In the genomic region with DNA sequence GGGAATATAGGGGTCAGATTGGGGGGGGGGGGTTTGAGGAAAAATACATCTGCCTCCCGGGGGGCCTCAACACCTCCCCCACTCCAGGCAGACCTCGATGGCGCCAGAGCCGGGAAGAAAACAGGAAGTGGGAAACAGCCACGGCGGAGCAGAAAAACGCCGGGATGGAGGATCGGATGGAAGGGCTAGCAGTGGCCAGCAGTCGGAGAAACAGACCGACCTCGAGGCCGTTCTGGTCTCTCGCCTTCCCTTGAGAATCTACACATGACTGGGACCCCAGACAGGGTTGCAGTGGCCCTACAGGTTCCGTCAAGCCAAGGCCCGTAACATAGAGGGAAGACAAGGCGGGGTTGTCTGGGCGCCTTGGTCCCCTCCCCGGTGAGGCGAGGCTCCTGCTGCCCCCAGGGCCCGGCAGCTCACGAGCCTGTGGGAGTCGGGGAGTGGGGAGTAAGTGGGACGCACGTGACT, we compare ENCODE assay signal across 7 mouse cellular contexts. TPM values are rescaled to one million over a fixed set of nuclear protein-coding genes. Genes with fewer than 3 reads are reported as not detected.
DNase-seq lines count a peak whose midpoint lies in the region; ATAC-seq and TF ChIP-seq lines count a peak whose summit lies in the region.

No protein-coding gene starts in this region.

- H3K9ac ChIP-seq in lung, postnatal 0 days (replicated peaks; ENCODE audit: low read depth): peak overlapping the region; percentile 91
- H3K9ac ChIP-seq in hindbrain, embryonic 12.5 days: peak overlapping the region; percentile 87

- peak; percentile 2 for ATAC-seq in lung, postnatal 0 days
- ATAC-seq in common myeloid progenitor, adult 5-6 weeks (replicated peaks; ENCODE audit: low read depth, poor library complexity, severe bottlenecking): peak; percentile 7; the same call in 1 of the 2 replicates
- ATAC-seq in hindbrain, embryonic 12.5 days (ENCODE audit: low FRiP score): no peak; the same call in none of the 2 replicates
- no peak for ATAC-seq in activated CD4-positive, CD25-positive, alpha-beta regulatory T cell, adult 4 months

- H3K4me1 ChIP-seq in lung, postnatal 0 days (ENCODE audit: insufficient read depth, low read depth, low read length): peaks cover 29% of the 10 kb centered on the region
- peaks cover 48% of the 10 kb centered on the region for H3K4me1 ChIP-seq in hindbrain, embryonic 12.5 days

- DNase-seq in lung, postnatal 0 days (ENCODE audit: low spot score): peak; percentile 49
- no peak for DNase-seq in lung, postnatal 10 days
- no peak for DNase-seq in spleen, postnatal 14 days (ENCODE audit: low spot score in 2 of 2)

- peak overlapping the region; percentile 99 for H3K27ac ChIP-seq in lung, postnatal 0 days (ENCODE audit: low read length)
- H3K27ac ChIP-seq in hindbrain, embryonic 12.5 days: peak overlapping the region; percentile 91
- H3K27ac ChIP-seq in macrophage: peak overlapping the region; percentile 68

- peak overlapping the region; percentile 79 for H3K4me2 ChIP-seq in lung, postnatal 0 days (replicated peaks; ENCODE audit: low read depth, low read length)
- peak overlapping the region; percentile 98 for H3K4me2 ChIP-seq in hindbrain, embryonic 12.5 days (replicated peaks)

- peaks cover 4% of the 10 kb centered on the region for H3K36me3 ChIP-seq in lung, postnatal 0 days (ENCODE audit: insufficient read depth, low read length)
- H3K36me3 ChIP-seq in hindbrain, embryonic 12.5 days: peaks cover 12% of the 10 kb centered on the region
- H3K36me3 ChIP-seq in macrophage (ENCODE audit: inconsistent target): peaks cover 4% of the 10 kb centered on the region; the same call in 1 of the 2 replicates

- under 1% methylated on average over 25 of the region's 25 CpGs for WGBS in lung, postnatal 0 days
- under 1% methylated on average over 25 of the region's 25 CpGs for WGBS in hindbrain, embryonic 12.5 days
- under 1% methylated on average over 22 of the region's 25 CpGs for WGBS in macrophage (ENCODE audit: missing documents)

- no peaks in the 10 kb centered on the region for H3K27me3 ChIP-seq in lung, postnatal 0 days (replicated peaks; ENCODE audit: insufficient read depth, low read length)
- H3K27me3 ChIP-seq in hindbrain, embryonic 12.5 days: no peaks in the 10 kb centered on the region

- H3K4me3 ChIP-seq in lung, postnatal 0 days (ENCODE audit: low read depth, low read length): peak overlapping the region; percentile 93
- H3K4me3 ChIP-seq in hindbrain, embryonic 12.5 days: peak overlapping the region; percentile 82
- peak overlapping the region; percentile 46 for H3K4me3 ChIP-seq in macrophage (ENCODE audit: inconsistent target)

- peaks cover 54% of the 10 kb centered on the region for H3K79me2 ChIP-seq in macrophage (ENCODE audit: inconsistent target)

- no peaks in the 10 kb centered on the region for H3K9me3 ChIP-seq in lung, postnatal 0 days (ENCODE audit: low read length)
- no peaks in the 10 kb centered on the region for H3K9me3 ChIP-seq in hindbrain, embryonic 12.5 days (replicated peaks)

- TF ChIP-seq EP300 in lung, postnatal 0 days (IDR thresholded peaks at IDR 0.05): 0 out of 2 replicates have a peak, but pooled peaks have one; percentile 10

- no peak for TF ChIP-seq CTCF in lung, postnatal 0 days (IDR thresholded peaks at IDR 0.05)

RNA-seq across cellular contexts. Expression of a gene that starts 1.7 kb away (rescaled TPM):
- 8.7 and 10.3 TPM in 2 replicates for polyA plus RNA-seq in lung, postnatal 0 days (2015; fragmentation: Nextera tagmentation; extraction: Ambion mirVana)
- 8.9 and 10.9 TPM in 2 replicates for total RNA-seq in common myeloid progenitor, adult 5-6 weeks (2017)
- 10.4 and 13.6 TPM in 2 replicates for polyA plus RNA-seq in hindbrain, embryonic 12.5 days (2016; fragmentation: Nextera tagmentation; extraction: Ambion mirVana)
- 10 to 100 TPM in 15 of 26 experiments, 1 to 10 TPM in 11; 7.1 to 19.7 (median 10.7) TPM for total RNA-seq in macrophage (2018; cell fraction: chromatin; rRNA removed)
- 10 to 100 TPM in 24 of 26 experiments, 1 to 10 TPM in 2; 8.5 to 19.3 (median 12.5) TPM for total RNA-seq in macrophage (2018; cell fraction: cytosol; rRNA removed)
- total RNA-seq in macrophage (2018; cell fraction: nucleus; rRNA removed): 10 to 100 TPM in 19 of 26 experiments, 1 to 10 TPM in 7; 6.8 to 20.6 (median 13.6) TPM
- 11.9 to 14.5 TPM (median 14.2 TPM) in 3 replicates for polyA plus RNA-seq in macrophage (2018)
- polyA plus RNA-seq in activated CD4-positive, CD25-positive, alpha-beta regulatory T cell, adult 4 months (2017; shearing (Covaris generic)): under 1 TPM; 0.28 to 0.38 TPM

RNA-seq across cellular contexts. Expression of a gene that starts 11.2 kb away (rescaled TPM):
- polyA plus RNA-seq in lung, postnatal 0 days (2015; fragmentation: Nextera tagmentation; extraction: Ambion mirVana): 6.7 and 6.8 TPM in 2 replicates
- 50.5 and 58.1 TPM in 2 replicates for total RNA-seq in common myeloid progenitor, adult 5-6 weeks (2017)
- polyA plus RNA-seq in hindbrain, embryonic 12.5 days (2016; fragmentation: Nextera tagmentation; extraction: Ambion mirVana): 17.2 and 19.6 TPM in 2 replicates
- 10 to 100 TPM; 15.6 to 63.9 (median 38.0) TPM for total RNA-seq in macrophage (2018; cell fraction: chromatin; rRNA removed)
- total RNA-seq in macrophage (2018; cell fraction: cytosol; rRNA removed): 10 to 100 TPM; 50.6 to 70.6 (median 58.9) TPM
- 10 to 100 TPM; 21.7 to 69.9 (median 44.3) TPM for total RNA-seq in macrophage (2018; cell fraction: nucleus; rRNA removed)
- polyA plus RNA-seq in macrophage (2018): 51.8 to 78.1 TPM (median 55.3 TPM) in 3 replicates
- polyA plus RNA-seq in activated CD4-positive, CD25-positive, alpha-beta regulatory T cell, adult 4 months (2017; shearing (Covaris generic)): 1 to 10 TPM; 8.9 to 9.8 TPM

RNA-seq across cellular contexts. Expression of a gene that starts 18.6 kb away (rescaled TPM):
- polyA plus RNA-seq in lung, postnatal 0 days (2015; fragmentation: Nextera tagmentation; extraction: Ambion mirVana): 26.5 and 31.9 TPM in 2 replicates
- 44.4 and 50.2 TPM in 2 replicates for total RNA-seq in common myeloid progenitor, adult 5-6 weeks (2017)
- polyA plus RNA-seq in hindbrain, embryonic 12.5 days (2016; fragmentation: Nextera tagmentation; extraction: Ambion mirVana): 41.1 and 42.4 TPM in 2 replicates
- total RNA-seq in macrophage (2018; cell fraction: chromatin; rRNA removed): 100 to 1,000 TPM in 24 of 26 experiments, 10 to 100 TPM in 2; 63.5 to 495 (median 311) TPM
- total RNA-seq in macrophage (2018; cell fraction: cytosol; rRNA removed): 100 to 1,000 TPM; 146 to 312 (median 230) TPM
- 100 to 1,000 TPM; 124 to 500 (median 278) TPM for total RNA-seq in macrophage (2018; cell fraction: nucleus; rRNA removed)
- 88.9 to 139 TPM (median 118 TPM) in 3 replicates for polyA plus RNA-seq in macrophage (2018)
- 10 to 100 TPM; 23.2 to 26.0 TPM for polyA plus RNA-seq in activated CD4-positive, CD25-positive, alpha-beta regulatory T cell, adult 4 months (2017; shearing (Covaris generic))

RNA-seq across cellular contexts. Expression of a gene that starts 27.7 kb away (rescaled TPM):
- 1.6 and 2.2 TPM in 2 replicates for polyA plus RNA-seq in lung, postnatal 0 days (2015; fragmentation: Nextera tagmentation; extraction: Ambion mirVana)
- 8.3 and 10.2 TPM in 2 replicates for total RNA-seq in common myeloid progenitor, adult 5-6 weeks (2017)
- polyA plus RNA-seq in hindbrain, embryonic 12.5 days (2016; fragmentation: Nextera tagmentation; extraction: Ambion mirVana): 2.3 and 2.9 TPM in 2 replicates
- total RNA-seq in macrophage (2018; cell fraction: chromatin; rRNA removed): 10 to 100 TPM in 4 of 26 experiments, 1 to 10 TPM in 21, under 1 TPM in 1; 0.87 to 15.3 (median 5.3) TPM
- total RNA-seq in macrophage (2018; cell fraction: cytosol; rRNA removed): 1 to 10 TPM; 1.2 to 8.6 (median 5.0) TPM
- 10 to 100 TPM in 3 of 26 experiments, 1 to 10 TPM in 22, under 1 TPM in 1; 0.96 to 15.9 (median 4.5) TPM for total RNA-seq in macrophage (2018; cell fraction: nucleus; rRNA removed)
- polyA plus RNA-seq in macrophage (2018): 4.1 to 4.8 TPM (median 4.5 TPM) in 3 replicates
- polyA plus RNA-seq in activated CD4-positive, CD25-positive, alpha-beta regulatory T cell, adult 4 months (2017; shearing (Covaris generic)): 1 to 10 TPM; 2.6 to 4.0 TPM

RNA-seq across cellular contexts. Expression of a gene that starts 28.5 kb away (rescaled TPM):
- polyA plus RNA-seq in lung, postnatal 0 days (2015; fragmentation: Nextera tagmentation; extraction: Ambion mirVana): 15.9 and 18.2 TPM in 2 replicates
- total RNA-seq in common myeloid progenitor, adult 5-6 weeks (2017): 16.4 and 17.6 TPM in 2 replicates
- 11.9 and 13.9 TPM in 2 replicates for polyA plus RNA-seq in hindbrain, embryonic 12.5 days (2016; fragmentation: Nextera tagmentation; extraction: Ambion mirVana)
- 10 to 100 TPM in 10 of 26 experiments, 1 to 10 TPM in 15, under 1 TPM in 1; 0.62 to 26.5 (median 6.3) TPM for total RNA-seq in macrophage (2018; cell fraction: chromatin; rRNA removed)
- total RNA-seq in macrophage (2018; cell fraction: cytosol; rRNA removed): 1 to 10 TPM; 1.6 to 9.0 (median 5.1) TPM
- 10 to 100 TPM in 4 of 26 experiments, 1 to 10 TPM in 22; 1.8 to 19.3 (median 5.6) TPM for total RNA-seq in macrophage (2018; cell fraction: nucleus; rRNA removed)
- polyA plus RNA-seq in macrophage (2018): 2.2 to 9.2 TPM (median 3.1 TPM) in 3 replicates
- 10 to 100 TPM; 26.7 to 31.8 TPM for polyA plus RNA-seq in activated CD4-positive, CD25-positive, alpha-beta regulatory T cell, adult 4 months (2017; shearing (Covaris generic))

Comparison
In these comparisons a context has a peak if more than half of its experiments do, and no peak if none do; other contexts are left out.
1. ATAC-seq: peak in lung, postnatal 0 days (single experiment) and common myeloid progenitor, adult 5-6 weeks (single experiment); none in hindbrain, embryonic 12.5 days (single experiment) and activated CD4-positive, CD25-positive, alpha-beta regulatory T cell, adult 4 months (single experiment).
2. Peak in every context shown above with its lines, with median percentiles within 50 percentile points of each other: H3K27ac ChIP-seq and H3K4me3 ChIP-seq.